Mouse (Mus musculus) right cerebral cortex, postnatal 14 days (tissue): ENCODE data around the gene Atg7.
A peak's percentile ranks its signal among the peaks of the same experiment; 100 is the strongest.

Experiments used
- DNase-seq: peaks from one replicate; pipeline ENCODE4 v3.0.0; 2022

Gene Atg7

DNA sequence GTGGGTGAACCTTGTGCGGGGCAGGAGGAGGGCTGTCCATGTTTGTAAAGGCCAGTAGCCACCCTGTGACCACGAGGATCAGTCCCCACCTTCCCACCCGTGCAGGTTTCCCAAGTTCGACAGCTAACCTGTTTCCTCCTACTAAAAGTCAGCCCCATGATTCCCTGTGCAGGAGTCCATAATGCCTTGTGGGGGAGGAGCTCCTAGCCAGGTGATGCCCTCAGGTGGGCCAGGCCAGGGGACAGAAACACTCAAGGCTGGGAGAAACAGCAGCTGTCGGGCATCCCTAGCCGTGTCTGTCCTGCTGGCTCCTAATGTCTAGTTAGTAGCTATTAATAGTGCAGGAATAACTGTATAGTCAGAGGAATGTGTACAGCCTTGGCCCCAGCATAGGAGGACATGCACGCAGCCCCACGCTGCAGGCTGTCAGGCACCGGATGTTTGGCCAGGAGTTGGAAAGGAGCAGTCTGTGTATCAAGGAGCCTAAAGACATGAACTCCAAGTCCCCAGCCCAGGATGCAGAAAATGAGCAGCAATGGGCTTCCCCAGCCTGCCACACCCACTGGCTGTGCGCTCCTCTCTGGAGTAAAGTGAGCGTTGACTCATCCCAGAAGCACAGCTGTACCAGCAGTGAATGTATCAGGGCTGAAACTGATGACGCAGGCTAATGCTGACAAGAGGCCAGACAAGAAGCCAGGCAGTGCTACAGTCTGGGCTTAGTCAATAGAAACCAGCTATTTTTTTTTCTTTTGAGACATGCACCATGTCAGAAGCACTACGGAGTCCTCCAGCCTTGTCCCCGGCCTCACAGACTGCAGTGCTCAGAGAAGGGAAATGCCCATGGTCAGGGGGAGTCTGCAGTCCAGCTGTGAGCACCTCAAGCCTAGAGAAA, 218.0 kb downstream of the Atg7 start:
- DNase-seq: no peak

DNA sequence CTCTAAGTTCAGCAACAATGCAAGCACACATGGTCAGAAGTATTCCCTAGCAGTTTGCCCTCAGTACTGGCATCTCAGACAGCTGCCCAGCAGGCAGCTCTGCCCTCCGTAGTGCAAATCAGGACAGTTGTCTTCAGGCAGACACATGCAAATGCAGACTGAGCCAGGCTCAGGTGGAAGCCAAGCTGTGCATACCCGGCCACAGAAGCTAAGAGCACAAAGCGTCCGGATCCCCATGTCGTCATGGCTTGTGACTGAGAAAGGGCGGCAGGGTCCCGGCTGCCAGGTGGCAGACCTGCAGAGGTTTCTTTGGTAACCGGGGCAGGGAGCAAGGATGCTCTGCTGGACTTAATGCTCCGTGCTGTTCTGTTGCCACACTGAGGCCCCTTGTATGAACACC, 218.7 kb downstream of the Atg7 start:
- DNase-seq: no peak

DNA sequence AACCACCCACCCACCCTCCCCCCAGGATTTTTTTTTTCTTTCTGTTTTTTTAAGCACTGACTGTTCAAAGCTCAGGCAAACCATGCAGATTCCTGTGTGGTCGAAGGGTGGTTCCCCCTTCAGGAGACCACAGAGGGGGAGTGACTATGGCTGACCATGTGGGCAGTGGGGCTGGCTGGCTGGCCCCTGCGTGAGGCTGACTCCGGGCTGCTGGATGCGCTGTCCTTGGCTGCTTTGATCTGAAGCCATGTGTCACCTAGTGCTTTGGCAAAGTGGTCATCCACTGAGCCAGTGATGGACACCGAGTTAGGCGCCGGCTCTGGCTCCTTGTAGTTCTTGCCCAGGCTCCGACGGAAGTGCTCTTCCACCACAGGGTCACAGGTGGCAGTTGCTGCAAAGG, 219.1 kb downstream of the Atg7 start:
- DNase-seq: no peak

DNA sequence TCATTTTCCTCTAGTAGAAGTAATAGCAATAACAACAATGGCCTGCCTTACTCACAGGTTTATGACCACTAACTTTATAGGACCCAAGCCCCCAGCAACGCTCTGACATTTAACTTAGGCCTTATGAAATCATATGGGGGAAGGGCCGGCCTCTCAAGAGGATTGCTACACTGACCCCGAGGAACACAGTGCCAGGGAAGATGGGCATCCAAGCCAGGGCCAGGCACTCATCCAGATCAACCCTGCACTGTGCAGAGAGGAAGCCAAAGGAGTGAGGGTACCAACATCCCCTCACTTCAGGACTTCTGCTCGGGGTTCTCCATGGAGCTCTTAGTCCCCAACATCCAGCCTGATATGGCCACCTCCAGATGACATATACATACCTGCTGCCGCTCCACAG, 220.6 kb downstream of the Atg7 start:
- no peak for DNase-seq

DNA sequence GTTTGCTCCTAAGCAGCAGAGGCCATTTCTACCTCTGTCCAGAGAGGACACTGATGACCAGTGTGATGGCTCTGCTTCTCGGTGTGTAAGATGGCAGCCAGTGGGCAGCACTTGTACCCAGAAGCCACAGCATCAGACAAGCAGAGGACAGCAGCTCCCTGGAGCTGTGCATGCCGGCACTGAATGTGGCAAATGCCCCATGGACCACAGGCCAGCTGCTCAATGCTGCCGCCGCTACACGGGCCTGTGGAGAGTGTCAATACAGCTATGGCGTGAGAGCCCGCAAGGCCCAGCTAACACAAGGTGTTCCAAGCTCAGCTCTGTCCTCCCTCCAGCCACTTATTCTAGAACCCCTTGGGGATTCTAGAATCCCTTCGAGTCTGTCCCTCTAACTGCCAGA, 221.5 kb downstream of the Atg7 start:
- DNase-seq: no peak

DNA sequence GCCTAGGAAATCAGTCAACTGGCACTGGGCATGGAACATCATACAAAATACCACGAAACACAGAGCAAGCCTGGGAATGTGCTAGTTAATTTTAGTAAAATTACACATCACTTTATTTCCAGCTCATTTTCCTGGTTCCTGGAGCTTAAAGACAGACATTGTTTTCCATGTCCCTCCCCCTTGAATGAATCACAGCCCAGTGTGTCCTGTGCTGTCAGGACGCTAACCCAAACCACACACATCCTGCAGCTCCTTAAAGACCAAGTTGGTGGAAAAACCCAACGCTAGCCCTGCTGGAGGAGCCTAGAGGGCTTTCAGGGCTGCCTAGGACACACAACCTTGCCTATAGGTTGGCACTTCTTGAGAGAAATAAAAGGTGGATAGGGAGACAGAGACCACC, 223.2 kb downstream of the Atg7 start:
- DNase-seq: no peak

DNA sequence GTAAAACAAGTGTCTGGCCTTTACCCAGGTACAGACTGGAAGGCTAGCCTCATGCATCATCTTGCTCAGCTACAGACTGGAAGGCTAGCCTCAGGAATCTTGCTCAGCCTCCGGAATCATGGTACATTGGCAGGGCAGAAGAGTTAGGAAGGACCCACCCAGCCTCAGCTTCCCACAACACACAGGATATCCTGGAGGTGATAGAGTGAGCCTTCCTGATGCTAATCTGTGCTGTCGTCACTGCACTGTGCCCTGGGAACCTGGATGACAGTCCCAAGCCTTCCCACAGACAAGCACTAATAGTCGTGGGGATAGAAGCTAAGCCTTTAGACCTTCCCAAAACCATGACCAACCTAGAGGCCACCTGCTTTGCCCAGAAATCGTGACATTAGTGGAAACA, 223.7 kb downstream of the Atg7 start:
- DNase-seq: no peak

DNA sequence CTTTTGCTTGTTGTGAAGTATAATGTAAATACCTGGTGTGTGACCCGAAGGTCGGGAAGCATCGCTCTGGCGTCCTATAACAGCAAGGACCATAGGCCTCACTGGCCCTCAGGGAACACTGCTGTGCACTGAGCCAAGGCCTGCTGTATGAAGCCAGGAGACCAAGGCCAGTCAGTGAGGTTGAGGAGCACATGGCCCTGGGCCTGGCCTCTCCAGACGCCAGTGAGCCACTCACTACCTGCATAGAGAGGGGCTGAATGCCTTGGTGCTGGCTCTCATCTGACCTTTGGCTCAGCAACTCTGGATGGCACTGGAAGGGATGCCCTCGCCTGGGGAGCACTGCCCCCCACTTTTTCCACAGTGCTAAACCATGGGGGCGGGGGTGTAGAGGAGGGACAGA, 225.8 kb downstream of the Atg7 start:
- no peak for DNase-seq

DNA sequence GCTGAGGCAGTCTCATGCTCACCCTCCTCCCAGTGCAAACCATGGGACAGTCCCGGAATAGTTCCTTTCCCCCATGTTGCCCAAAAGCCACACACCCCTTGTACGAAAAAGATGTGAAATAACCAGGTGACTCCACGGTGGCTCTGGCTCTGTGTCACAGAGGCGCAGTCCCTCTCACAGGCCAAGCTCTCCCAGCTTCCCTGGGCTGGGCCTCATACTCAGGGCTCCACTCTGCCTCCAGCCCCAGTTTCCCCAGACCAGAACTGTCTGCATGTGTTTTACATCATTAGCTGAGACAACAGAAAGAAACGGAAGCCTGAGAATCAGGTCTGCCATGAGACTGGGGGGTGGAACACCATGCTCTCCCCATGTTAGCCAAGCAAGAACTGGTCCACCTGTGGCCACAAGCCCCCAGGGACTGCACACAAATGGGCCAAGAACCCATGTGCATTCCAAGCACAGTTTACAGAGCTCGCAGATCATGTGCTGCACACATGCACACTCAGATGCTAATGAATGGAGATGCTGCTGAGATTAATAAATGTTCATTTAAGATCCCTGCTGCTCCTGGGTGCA, 226.7 kb downstream of the Atg7 start:
- no peak for DNase-seq

DNA sequence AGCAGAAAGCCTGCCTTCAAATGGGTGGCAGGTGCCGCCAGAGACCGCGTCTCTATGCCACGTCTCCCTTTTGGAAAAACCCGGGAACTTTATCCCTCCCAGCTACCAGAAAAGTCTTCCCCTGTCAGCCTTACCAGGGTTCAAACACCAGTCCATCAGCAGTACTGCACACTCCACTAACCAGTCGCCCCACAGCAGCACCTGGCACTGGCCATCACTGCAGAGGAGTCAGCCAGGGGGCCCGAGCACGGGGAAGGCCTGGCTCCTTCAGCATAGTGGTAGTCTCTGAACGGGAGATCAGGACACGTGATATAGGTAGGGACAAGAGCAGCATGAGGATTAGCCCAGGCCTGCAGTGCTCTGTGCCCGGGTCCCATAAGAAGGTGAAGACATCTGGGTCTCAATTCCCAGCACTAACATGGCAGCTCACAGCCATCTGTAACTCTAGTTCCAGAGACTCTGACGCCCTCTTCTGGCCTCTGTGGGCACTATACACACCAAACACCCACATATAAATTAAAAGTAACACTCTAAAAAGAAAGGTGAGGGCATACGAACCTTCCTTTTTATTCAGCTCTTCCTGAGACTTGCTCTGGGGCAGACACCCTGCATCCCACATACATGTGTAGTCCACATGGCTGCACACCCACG, 228.2 kb downstream of the Atg7 start:
- DNase-seq: no peak

DNA sequence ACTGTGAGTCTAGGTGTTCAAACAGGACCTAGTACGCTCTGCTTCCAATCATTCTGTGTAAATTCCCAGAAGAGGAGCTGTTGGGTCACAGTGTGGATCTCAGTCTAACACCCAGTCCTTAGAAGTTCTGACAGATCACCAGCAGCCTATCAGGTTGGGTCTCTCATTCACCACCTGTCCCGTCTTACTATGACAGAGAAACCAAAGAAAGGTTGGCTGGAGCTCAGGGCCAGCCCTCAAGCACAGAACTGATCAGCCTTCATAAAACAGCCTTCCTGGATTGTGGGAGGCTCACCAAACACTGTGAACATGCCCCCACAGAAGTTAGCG, 230.9 kb downstream of the Atg7 start:
- DNase-seq: no peak

DNA sequence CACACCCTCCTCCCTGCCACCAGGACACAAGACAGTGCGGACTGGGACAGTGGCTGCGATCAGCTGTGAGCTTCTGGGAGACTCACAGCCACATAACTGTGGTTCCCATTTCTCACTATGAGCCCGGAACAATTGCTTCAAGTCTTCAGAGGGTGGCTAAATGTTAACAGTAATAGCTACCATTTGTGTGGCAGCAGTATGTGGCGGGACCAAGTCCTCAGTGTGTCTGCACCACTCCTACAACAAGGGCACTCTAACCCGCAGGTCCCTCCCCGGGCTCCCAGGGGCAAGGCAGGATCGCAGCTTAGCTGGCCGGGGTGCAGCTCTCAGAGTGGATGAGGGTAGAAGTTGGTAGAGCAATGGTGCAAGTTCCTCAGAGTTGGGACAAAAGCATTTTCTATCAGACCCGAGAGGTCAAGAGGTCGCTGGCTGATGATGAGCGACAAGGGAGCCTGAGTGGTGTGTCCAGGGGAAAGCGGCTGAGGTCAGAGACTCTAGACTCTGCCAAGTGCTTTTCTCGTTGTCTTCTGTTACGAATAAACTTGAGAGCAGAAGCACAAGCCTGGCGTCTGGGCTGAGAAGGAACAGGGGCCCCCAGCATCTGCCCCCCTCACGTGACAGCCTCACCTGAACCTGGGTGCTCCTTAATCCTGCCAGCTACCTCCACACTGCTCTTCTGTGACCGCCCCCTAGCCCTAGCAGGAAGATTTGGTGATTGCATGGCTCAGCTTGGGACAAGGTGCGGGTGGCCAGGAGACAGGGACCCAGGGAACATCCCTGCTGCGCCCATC, 231.4 kb downstream of the Atg7 start:
- no peak for DNase-seq

DNA sequence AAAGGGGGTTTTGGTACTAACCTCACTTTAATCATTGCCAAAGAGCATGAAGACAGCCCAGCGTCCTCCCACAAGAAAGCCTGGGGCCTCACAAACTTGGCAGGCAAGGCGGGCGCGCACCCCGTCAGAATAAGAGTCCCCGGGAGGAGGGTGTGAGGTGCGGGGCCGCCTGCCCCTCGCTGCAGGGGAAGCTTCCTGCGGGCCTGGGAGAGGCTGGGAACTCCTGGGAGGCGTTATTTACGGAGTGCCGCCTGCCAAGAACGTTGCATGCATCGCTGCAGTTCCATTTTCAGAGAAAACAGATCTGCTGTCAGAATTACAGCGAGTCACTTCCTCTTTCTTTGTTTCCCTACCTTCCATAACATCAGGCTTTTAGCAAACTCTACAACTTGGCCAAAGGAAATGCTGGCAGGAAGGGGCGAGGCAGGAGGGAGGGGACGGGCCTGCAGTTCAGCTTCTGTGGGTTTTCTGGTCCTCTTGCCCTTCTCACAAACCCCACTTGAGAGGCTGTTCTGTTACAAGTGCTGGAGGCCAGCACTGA, 232.2 kb downstream of the Atg7 start:
- DNase-seq: peak; percentile 90

DNA sequence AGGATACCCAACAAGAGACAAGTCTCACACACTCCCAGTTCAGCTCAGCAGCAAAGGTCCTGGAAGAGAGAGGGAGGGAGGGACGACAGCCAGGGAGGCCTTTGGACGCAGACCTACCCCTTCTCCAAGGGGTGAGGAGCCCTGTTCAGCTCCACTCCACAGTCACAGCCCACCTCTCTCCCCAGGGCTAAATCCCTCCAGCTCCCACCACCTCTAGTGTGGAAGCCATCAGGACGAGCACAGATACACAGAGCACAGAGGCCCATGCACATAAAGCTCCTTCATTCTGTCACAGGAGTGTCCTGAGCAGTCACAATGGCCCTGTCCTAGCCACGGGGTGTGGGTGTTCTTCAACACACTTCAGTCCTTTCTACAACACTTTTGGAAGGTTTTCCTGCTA, 233.1 kb downstream of the Atg7 start:
- DNase-seq: no peak

DNA sequence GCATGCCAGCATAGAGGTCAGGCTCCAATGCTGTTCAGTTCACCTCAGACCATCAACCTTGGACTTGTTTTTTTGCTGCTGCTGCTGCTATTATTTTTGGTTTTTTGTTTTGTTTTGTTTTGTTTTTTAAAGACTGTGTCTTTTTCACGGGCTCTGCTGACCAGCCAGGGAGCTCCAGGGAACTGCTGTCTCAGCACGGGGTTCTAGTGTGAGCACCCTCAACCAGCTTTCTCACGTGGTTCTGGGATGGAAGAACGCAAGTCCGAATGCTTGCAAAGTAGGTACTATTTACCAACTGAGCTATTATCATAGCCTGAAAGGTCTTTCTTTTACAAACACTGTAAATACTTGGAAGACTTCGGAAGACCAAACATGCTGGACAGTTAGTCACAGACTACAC, 233.6 kb downstream of the Atg7 start:
- no peak for DNase-seq

DNA sequence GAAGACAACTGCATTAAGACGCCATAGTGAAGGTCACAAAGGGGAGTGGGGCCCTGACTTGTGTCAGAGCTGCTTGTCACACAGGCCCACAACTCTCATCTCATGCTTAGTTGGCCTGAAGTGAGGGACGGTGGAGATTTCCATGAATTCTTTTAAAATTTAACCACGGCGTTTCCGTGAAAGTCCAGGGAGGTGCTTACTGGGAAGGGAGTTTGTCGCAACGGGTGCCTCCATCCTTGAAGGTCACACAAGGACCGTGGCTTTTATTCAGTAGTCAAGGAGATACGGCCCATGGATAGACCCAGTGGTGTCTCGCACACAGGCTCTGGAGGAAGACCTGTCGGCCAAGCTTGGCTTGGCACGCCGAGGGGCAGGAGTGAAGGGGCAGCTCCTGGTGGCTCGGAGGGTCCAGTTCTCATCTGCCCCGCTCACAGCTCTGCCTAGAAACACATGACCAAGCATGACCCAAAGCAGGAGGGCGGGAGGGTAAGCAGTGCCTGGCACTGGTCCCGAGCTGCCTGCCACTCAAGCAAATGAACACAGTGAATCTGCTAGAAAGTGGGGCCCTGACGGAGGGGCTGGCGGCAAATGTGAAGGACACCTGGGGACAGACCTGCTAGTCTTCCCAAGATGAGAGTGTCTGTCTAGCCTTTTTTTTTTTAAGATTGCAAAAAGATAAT, 236.1 kb downstream of the Atg7 start:
- no peak for DNase-seq

DNA sequence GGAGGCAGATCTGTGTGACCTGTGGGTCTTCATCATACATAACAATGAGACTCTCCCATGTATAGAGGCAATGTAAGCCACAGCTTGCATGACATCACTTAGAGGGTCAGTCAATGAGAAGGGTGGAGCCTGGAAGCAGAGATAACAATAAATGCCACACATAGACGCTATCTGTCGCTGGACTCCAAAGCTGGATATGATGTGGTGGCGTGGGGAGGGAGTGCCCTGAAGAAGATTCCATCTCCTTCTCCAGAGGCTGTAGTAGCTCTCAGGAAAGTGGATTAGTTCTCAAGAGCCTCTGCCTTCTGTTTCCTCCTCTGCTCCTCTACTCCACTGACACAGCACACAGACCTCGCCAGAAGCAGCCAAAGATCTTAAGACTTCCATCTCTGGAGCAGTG, 237.9 kb downstream of the Atg7 start:
- DNase-seq: no peak

DNA sequence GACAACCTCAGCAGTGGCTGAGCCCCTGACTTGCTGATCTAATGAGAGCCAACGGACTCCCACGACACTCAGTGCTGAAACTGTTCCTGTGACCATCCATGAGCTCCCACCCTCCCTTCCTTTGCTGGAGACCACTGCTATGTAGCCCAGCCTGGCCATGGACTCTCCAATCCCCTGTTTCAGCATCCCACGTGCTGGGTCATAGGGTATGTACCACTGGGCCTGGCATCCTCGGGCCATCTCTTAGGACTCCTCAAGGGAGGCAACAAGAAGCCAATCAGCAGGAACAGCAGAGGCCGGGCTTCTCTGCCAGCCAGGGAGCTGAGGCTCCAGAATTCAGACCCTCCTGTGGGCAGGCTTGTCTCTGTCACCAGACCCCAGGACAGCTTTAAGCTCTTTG, 239.3 kb downstream of the Atg7 start:
- DNase-seq: no peak

DNA sequence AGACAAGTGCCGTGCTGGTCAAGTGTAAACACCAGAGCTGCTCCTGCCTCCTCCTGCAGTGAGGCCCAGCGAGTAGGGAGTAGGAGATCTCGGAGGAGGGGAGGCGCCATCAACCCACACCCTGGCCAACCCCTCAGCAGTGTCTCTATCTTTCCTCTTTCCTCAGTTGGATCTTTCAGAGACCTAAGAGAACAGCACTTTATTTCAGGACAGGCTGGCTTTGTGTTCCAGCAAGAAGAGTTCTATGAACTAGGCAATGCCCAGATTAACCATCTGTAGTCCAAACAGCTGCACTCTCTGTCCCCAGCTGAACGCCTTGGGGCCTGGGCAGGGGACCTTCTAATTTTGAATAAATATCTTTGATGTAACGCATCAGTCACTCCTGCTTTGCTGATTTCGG, 239.8 kb downstream of the Atg7 start:
- no peak for DNase-seq

DNA sequence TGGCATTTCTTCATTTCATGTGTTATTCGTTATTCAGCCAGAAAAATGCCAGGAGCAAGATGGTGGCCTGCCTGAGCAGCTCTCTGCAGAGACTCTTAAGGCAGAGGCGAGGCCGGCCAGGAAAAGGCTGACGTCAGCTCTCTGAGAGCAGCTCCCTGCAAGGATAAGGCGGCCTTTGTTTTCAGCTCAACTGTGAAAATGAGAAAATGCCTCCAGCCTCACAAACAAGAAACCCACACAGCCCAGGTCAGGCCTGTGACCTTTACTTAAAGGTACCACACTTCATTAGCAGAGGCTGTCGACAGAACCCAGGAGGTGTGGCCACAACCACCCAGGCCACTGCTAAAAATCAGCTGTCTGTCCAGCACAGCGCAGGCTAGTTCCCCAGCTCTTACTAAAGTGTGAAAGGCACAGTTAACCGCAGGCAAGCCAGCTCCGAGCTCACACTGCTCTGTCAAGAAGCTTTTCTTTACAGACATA, 240.4 kb downstream of the Atg7 start:
- DNase-seq: peak; percentile 68

DNA sequence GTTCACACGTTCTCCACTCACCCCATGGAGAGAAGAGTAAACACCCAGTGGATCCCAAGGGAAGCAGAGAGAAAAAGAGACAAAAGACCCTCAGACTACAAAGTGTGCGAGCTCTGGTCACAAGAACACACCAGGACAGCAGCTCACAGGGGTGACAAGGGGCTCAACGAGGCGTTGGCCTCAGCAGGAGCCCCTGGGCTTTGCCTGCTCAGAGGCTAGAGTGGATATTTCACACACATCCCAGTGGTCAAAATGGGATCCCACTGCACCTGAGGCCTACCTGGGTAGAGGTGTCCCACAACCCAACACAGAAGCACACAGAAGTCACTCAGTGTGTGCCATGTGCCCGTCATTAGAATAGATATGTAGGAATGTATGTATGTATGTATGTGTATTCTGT, 242.2 kb downstream of the Atg7 start:
- DNase-seq: no peak

DNA sequence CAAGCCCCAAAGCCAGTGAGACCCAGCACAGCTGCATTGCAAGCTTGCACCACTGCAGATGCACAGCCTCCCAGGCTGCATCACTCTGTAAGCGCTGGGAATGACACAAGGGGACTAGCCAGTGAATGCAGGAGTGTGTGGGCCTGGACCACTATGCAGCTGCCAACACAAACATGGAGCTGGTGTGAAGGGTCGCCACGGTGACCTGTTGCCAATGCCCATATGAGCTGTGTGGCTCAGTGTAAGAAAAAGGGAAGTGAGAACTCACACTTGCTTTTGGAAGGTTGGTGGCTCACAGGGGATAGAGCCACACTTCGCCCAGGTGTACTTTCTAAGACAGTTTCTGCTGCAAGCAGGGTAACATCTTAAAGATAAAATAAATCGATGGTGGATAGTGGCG, 243.1 kb downstream of the Atg7 start:
- DNase-seq: no peak
